Mouse (Mus musculus) adrenal gland, postnatal 36 days (tissue): ENCODE results near the gene Dynlrb2. TPM values are rescaled to one million over a fixed set of nuclear protein-coding genes. Genes with fewer than 3 reads are reported as not detected.

ENCODE experiments used
- DNase-seq, 2 experiments: peaks; one replicate each; pipeline ENCODE4 v3.0.0; 2021; ENCODE audit warnings: mixed read lengths in 1 of 2
- total RNA-seq, 2 experiments: library from RNA; stranded (reverse); gene quantifications; 2 replicates each; pipeline ENCODE4 v1.2.3; 2021

The Dynlrb2 gene
- total RNA-seq, 2 experiments from 2014 or later: not detected

GRCm38 (mm10) chr8:116540136-116540535 is 35.4 kb downstream of the Dynlrb2 start:
- no peak for DNase-seq

GRCm38 (mm10) chr8:116542842-116543241 is 38.1 kb downstream of the Dynlrb2 start:
- no peak for DNase-seq

GRCm38 (mm10) chr8:116543366-116543765 is 38.6 kb downstream of the Dynlrb2 start:
- DNase-seq: no peak

- peak; percentile 37 to 41 for DNase-seq
Observed at GRCm38 (mm10) chr8:116552255-116552654, 47.5 kb downstream of the Dynlrb2 start.

GRCm38 (mm10) chr8:116552778-116553177 is 48.0 kb downstream of the Dynlrb2 start:
- no peak for DNase-seq

Other genes with a start within 250 kb of the Dynlrb2 start
- 10 to 100 TPM in 1 of 2 experiments, 1 to 10 TPM in 1; 7.3 to 10.3 TPM for gene Cdyl2, start 228.0 kb downstream of the Dynlrb2 start, total RNA-seq